Mouse (Mus musculus): ENCODE results near the gene Arsa. TPM values are rescaled to one million over a fixed set of nuclear protein-coding genes. Genes with fewer than 3 reads are reported as not detected.

Gene Arsa
- total RNA-seq, 2 experiments from 2014 or later = 7.3 to 8.8 TPM

DNA sequence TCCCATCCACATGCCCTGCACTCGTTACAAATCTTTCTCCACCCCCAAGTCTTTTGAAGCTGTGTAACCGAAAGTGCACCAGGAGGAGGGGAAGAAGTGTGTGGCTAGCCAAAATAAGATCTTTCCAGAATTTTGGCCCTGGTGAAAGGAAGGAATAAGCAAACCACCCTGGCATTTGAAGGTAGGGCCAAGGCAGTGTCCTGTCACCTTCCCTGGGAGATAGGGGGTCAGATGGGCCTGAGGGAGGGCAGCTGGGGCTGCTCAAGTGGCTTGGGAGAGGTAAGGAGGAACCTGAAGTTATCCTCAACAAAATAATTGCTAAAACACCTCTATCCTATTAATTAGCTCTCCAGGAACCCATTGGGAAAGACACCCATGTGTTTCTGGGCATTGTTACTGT, 19.6 kb upstream of the Arsa start:
- no peak for ATAC-seq (replicated peaks; ENCODE audit: poor library complexity)

DNA sequence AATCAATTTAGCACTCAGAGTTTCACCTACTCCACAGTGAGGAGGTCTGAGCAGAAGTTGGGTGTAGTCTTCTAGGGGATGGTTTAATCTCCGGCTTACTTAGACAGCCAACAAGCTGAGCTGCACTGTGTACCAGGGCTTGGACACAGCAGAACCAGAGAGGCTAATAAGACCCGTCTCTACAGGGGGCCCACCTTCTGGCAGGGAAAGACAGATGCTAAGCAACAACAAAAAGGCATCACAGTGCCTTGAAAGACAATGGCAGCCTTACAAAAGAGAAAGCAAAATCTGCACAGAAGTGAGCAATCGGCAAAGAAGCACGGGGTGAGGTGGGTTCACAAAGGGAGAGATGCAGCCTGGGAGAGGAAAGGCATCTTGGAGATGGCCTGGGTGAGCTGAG, 18.9 kb upstream of the Arsa start:
- no peak for ATAC-seq (replicated peaks; ENCODE audit: poor library complexity)

DNA sequence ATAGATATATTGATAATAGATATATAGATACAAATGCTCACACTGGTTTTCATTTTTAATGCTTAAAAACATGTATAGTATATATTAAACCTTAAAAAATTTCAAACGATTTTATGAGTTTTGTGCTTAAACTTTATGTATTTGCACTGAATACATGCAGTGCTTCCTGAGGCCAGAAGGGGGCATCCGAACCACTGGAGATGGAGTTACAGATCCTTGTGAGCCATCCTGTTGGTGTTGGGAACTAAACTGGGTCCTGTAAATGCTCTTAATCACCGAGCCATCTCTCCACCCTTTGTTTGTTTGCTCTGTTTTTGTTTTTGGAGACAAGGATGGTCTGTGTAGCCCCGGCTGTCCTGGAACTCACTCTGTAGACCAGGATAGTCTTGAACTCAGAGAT, 17.7 kb upstream of the Arsa start:
- ATAC-seq (replicated peaks; ENCODE audit: poor library complexity) = peak; percentile 23; the same call in 1 of the 2 replicates

DNA sequence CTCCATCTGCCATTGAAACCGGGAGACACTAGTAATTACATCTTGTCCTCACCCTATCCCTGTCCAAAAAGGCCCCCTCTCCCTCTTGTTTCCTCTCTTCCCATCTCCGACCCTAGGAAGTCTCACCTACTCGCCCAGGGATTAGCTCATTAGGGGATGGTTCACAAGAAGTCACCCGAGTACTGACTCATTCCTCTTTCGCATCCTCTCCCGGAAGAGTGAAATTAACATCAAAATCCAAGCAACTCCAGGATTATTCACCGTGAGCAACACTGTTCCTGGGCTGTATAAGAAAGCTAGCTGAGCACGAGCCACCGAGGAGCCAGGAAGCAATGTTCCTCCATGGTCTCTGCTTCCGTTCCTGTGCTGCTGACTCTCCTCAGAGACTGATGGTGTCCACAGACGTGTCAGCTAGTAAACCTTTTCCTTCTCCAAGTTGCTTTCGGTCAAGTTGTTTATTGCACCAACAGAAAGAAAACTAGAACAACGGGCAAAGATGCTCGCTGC, 11.4 kb upstream of the Arsa start:
- no peak for ATAC-seq (replicated peaks; ENCODE audit: poor library complexity)

DNA sequence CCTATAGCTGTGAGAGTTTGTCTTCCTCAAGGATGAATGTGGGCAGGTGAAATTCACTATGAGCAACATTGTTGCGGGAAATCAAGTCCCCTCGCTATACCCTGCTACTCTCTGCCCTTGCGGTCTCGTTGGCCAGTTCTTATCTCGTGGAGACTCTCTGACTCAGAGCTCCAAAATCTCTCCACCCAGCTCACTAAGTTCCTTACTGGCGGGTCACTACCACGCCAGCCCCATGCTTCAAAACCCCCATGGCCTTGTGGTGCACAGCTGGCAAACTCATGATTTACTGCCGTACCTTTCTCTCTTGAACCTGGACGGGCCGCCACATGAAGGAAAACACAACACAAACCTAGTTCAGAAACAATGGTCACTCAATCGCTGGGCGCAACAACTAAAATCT, 11.0 kb upstream of the Arsa start:
- ATAC-seq (replicated peaks; ENCODE audit: poor library complexity) = no peak

DNA sequence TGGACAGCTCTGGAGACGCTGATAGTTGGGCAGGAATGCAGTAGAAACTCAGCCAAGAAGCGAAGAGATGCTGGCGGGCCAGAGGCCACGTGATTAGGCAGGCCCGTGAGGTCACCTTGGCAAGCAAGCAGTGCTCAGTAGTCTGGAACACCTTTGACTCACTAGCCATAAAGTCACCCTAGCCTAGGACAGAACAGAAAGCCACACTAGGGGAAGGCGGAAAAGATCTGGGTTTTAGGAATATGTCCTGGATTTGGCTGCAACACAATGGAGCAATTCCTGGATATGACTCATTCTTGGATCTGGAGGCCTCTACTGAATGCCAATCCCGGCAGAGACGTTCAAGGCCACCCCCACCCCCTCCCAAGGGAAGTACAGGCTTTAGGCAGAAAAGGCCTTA, 3.4 kb upstream of the Arsa start:
- ATAC-seq (replicated peaks; ENCODE audit: poor library complexity) = no peak

DNA sequence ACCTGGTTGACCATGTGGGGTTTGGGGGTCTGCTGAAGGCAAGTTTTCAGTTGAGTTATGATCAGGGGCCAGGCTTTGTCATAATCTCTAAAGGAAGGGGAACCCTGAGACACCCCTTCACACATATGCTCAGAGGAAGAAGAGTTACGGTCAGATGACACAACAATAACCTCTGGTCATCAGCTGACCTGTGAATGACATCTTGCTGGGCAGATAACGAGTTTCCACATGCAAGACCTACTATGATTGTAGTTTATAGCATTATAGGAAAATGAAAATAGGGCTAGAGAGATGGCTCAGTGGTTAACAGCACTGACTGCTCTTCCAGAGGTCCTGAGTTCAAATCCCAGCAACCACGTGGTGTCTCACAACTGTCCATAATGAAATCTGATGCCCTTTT, 1.4 kb upstream of the Arsa start:
- no peak for ATAC-seq (replicated peaks; ENCODE audit: poor library complexity)

DNA sequence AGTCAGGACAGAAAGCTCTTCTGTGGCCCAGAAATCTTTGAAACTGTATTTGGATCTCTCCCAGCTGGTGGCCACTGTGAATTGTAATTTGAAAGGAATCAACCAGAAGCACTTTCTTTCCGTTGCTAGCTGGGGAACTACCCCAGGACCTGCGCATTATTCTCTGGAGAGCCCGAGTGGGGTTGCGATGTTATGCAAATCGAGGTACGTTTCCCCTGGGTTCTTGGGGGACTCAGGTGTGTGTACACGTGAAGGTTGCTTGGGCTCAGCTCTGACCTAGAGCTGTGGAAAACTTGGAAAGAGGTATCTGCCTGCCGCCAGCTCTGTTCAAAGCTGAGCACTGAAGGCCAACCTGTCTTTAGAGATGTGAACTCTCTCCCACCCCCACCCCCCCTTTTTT, 581 bp upstream of the Arsa start:
- ATAC-seq (replicated peaks; ENCODE audit: poor library complexity) = no peak

DNA sequence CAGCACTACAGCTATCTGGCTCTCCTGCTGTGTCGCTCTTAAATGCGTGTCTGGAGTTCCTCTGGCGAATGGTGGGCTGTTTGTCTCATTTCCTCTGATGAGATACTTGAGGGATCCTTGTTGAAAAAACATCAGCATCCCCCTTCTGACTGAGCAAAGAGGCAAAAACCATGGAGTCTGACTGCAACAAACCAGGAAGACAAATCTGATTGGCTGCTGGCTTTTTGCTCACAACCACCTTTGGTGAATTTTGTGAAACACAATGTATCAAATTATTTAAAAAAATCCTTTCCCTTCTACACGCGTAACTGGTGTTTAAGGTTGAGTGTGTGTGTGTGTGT, 780 bp downstream of the Arsa start:
- ATAC-seq (replicated peaks; ENCODE audit: poor library complexity) = no peak

DNA sequence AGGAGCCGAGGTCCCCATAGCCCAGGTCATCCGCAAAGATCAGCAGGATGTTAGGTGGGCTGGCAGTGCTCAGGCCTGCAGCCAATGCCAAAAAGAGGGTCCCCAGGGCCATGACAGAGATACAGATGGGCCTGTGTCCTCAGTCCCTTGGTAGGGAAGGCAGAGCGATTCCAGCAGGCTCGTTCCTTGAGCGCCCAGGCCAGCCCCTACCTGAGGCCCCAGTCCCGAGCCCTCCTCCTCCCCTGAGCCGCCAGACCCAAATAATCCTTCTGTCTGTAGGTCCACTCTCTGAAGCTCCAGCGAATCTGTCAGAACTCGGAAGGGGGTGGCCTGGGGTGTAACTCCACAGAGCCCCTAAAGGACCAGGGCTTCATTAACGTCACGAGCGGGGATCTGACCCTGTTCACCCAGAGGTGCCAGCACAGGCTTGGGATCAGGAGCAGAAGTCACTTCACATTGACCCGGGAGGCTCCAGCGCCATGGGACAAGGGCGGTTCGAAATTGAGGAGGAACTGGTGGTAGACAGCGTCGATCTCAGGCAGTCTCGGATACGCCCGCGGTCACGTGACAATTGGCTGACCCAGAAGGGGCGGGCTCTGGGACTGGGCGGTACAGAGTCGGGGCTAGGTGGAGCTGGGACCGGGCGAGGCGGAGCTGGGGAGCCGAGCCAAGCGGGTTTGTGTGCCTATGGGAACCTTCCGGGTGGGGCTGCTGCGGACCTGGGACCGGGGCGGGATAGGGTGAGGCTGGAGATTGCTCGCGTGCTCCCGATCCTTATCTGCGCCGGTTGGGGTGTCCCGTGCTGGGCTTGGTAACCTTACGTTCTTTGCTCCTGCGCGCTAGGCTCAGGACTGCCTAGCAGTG, 1.4 kb downstream of the Arsa start:
- peak; percentile 91 for ATAC-seq (replicated peaks; ENCODE audit: poor library complexity)

DNA sequence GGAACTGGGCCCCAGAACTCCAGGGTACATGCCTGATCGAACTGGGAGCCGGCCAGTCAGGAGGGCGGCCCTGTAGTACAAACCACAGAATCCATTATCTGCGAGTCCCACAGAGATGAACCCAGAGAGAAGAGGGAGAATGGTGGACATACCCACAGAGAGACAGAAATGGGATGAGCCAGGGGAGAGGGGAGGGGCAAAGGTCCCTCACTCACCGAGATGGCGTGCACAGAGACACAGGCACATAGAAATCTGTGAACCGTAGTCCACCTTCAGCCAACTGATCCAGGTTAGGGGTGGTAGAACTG, 2.0 kb downstream of the Arsa start:
- no peak; the same call in 1 of the 2 replicates for ATAC-seq (replicated peaks; ENCODE audit: poor library complexity)

DNA sequence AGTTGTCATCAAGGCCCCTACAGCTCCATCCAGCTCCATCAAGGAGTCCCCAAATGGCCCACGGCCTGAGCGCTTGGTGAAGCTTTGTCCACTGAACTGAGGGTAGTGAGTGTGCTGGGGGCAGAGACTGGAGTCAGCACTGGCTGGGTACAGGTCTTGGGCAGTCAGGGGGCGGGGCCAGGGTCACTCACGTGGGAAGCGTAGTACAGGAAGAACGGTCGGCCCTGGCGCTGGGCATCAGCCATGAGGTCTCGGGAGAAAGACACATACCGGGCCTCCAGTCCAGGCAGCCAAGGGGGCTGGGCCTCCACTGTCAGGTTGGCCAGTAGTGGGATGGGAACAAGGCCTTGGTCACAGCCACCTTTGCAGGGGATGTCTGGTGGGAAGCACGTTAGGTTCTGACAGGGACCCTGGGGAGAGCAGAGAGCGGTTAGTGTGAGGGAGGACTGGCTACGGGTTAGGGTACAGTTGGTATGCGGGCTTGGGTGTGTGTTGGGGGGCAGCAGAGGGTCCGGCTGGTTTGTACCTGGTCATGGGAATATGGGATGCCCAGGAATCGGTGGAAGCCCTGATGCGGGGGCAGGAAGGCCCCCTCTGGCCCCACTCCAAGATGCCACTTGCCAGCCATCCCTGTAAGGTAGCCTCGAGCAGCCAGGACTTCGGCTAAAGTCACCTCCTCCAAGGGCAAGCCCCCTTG, 2.5 kb downstream of the Arsa start:
- no peak for ATAC-seq (replicated peaks; ENCODE audit: poor library complexity)

DNA sequence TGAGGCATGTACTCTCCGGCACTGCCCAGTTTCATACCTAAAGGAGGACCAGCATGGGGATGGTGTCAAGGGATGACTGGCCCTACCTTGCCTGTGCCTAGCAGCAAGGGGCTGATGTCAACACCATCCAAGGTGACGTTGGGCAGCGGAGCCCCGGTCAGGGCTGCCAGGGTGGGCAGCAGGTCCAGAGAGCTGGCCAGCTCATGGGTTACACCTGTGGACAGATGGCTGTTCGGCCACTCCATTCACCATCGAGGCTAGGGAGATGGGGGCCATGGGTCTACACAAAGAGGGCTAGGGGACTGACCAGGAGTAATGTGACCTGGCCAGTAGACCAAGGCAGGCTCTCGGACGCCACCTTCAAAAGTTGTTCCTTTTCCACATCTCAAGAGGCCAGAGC, 3.3 kb downstream of the Arsa start:
- ATAC-seq (replicated peaks; ENCODE audit: poor library complexity) = no peak

DNA sequence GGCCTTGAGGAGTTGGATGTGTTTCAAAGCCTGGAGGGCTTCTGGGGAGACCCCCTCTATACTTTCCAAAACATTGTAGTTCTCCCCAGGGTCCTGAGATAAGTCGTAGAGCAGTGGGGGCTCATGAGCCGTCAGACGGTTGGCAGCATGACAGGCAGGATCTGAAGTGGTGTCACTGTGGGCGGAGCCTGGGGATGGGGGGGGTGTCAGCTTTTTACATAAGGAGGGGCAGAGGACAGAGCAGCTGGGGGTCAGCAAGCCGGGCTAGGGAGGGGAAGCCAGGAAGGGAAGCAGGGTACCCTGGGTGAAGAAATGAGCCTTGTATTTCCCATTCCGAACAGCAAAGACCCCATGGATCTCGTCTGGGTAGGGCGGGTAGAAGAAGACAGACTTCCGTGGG, 3.9 kb downstream of the Arsa start:
- no peak for ATAC-seq (replicated peaks; ENCODE audit: poor library complexity)

DNA sequence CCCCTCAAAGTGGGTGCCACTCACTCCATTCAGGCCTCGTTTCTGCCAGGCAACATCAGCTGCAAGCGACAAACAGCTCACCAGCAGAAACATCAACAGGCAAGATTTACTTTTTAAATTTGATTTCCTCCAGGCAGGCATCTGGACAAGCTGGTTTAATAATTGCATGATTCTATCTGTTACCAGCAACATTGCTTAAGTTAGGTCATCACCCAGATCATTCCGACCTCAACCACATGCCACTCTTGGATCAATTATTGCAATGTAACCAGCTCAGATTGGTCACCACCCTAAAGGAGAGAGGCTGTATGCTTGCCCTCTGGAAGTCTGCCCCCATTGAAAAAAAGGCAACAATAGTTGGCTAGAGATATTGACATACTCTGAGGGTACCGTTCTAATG, 5.7 kb downstream of the Arsa start:
- ATAC-seq (replicated peaks; ENCODE audit: poor library complexity) = no peak

DNA sequence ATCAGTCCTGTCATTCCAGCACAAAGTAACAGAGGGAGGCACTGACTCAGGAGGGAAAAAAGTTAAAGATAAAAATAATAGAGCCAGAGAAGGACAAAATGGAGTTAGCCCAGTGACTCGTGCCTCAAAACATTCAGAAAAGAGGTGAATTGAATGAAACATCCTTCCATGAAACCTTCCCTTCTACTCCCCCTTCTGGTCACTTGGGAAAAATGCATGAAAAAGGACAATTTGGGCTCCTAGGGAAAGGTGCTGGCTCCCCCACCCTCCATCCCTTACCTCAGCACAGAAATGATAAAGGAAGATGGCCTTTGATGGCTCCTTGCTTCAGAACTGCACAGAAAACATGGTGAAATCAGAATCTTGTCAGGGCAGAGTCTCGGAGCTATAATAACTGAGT, 8.6 kb downstream of the Arsa start:
- peak; percentile 90 for ATAC-seq (replicated peaks; ENCODE audit: poor library complexity)

DNA sequence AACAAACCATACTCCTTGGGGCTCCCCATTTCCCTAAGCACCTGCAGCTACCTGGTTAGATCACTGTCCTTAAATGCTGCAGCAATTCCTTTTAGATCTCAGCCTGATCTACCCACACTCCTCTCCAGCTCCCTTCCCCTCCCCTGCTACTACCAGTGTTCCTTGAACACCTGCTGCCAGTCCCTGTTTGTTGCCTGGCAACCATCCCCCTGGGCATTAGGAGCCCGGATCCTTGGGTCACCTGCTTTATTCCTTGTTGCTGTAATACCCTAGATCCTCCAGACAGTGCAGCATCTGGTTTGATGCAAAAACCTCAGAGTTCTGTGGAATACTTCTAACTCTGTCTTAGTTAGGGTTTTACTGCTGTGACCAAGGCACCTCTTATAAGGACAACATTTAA, 12.2 kb downstream of the Arsa start:
- ATAC-seq (replicated peaks; ENCODE audit: poor library complexity) = no peak

DNA sequence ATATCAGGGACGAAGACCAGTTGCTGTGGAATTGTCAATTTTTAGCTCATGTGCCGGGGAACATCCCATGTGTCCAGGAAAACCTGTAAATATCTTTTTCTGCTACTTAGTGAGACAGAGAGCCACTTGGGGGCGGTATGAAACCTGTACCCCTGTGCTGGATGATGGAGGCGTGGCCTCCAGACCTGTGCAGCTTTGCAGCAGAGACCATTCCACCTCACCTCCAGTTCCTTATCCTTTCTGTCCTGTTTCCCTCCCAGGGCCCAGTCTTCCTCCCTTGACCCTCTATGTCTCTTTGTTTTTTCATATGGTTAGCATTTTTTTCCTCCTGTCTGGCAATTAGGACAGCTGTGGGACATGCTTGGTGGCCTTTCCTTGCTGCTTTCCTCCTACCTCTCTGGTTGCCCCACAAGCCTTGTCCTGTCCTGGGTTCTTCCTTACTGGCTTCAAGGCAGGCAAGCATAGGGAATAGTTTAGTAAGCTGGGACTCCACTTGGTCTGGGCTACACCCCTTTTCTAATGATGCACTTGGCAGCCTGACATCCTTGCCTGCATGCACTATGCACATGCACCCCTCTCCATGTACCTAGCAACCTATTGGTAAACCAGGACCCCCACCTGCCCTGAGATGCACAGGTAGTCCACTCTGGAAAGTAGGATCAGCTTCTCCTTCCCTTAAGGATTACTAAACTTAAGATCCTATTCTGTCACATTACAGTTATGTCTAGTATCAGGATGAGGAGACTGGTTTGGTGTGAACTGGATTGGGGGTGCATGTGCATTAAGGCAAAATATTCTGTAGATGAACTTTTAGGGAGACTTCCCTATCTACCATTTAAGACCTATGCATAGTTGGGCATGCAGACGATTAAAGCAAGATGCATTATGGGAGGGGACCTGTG, 13.6 kb downstream of the Arsa start:
- ATAC-seq (replicated peaks; ENCODE audit: poor library complexity) = peak; percentile 85

DNA sequence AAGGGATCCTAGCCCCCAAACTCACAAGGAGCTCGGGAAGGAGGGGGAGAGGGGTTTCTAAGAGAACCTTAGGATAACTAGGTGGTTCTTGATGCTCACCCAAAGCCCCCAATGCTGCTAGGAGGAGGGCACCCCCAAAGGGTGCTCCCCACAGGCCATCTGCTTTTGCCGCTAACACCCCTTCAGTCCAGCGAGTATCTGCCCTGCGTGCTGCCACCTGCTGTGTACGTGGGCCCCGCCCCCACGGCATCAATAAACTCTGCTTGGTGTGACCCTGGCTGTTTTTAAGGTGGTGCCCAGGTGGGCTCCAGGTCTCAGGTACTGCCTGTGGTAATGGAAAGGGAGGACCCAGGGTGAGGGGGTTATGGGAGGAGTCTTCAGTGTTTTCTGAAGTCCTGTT, 15.0 kb downstream of the Arsa start:
- ATAC-seq (replicated peaks; ENCODE audit: poor library complexity) = no peak

DNA sequence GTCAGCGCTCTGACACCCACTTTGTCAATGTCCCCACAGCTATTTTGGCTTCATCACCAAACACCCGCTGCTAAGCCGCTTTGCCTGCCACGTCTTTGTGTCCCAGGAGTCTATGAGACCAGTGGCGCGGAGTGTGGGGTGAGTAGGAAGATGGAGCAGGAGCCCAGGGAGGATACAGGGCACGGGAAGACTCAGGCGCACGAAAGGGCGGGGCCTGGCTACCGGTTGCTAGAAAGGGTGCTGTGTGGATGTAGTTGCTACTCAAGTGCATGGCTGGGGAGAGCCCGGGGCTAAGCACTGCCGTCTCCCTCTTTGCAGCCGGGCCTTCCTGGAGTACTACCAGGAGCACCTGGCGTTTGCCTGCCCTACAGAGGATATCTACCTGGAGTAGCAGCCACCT, 15.9 kb downstream of the Arsa start:
- ATAC-seq (replicated peaks; ENCODE audit: poor library complexity) = no peak

DNA sequence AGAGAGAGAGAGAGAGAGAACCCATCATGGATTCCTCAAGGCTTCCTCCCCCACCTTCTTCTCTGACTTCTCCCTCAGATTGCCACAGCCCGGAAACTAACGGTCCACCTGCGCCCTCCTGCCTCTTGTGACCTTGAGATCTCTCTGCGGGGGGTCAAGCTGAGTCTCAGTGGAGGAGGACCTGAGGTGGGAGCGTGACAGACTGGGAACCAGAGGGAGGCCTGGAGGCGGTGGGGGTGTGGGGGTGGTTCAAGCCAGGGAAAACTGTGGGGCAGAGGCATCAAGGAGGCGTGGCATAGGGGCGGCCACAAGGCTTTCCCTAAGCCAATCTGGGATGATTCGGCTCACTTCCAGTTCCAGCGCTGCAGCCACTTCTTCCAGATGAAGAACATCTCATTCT, 16.9 kb downstream of the Arsa start:
- ATAC-seq (replicated peaks; ENCODE audit: poor library complexity) = no peak

DNA sequence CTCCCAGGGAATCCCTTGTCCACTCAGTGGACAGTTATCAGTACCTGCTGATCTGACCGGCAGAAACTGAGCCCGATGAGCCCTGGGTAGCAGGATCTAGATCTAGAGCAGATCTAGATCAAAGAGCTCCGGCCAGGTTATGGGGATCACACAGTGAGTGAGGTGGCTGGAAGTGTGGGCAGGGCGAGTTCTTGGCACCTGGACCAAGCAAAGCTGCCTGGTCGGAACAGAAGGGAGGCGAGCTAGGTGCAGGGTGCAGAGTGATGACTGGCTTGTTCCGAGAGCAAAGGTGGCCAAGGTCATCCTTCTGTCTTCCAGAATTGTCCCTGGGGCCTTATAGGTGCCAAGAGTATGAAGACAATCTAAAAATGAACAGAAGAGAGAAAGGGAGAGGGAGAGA, 17.4 kb downstream of the Arsa start:
- ATAC-seq (replicated peaks; ENCODE audit: poor library complexity) = no peak

Data from megakaryocyte progenitor cell, adult 5-6 weeks (primary cell).